Mouse (Mus musculus) C2C12 (cell line): ENCODE measurements around the gene Strc. TPM values are rescaled to one million over a fixed set of nuclear protein-coding genes. Genes with fewer than 3 reads are reported as not detected.

Experiments
- H3K27me3 ChIP-seq: one replicate; pipeline ENCODE4 v1.6.1; 2011; ENCODE audit not compliant: control insufficient read depth, insufficient read depth, insufficient read length
- H3K36me3 ChIP-seq: one replicate; pipeline ENCODE4 v1.6.1; 2011; ENCODE audit not compliant: control insufficient read depth, insufficient read depth
- H3K4me3 ChIP-seq: one replicate; pipeline ENCODE4 v1.5.1; 2011; ENCODE audit warnings: mild to moderate bottlenecking, control low read depth; ENCODE audit not compliant: poor library complexity, insufficient read depth, severe bottlenecking
- H3K79me2 ChIP-seq: one replicate; pipeline ENCODE4 v1.6.1; 2011; ENCODE audit not compliant: control insufficient read depth, insufficient read depth
- H3K79me3 ChIP-seq: one replicate; pipeline ENCODE4 v1.6.1; 2011; ENCODE audit warnings: low read depth, control low read depth
- H3ac ChIP-seq: one replicate; pipeline ENCODE3; 2011; ENCODE audit warnings: low read depth; ENCODE audit not compliant: control insufficient read depth, insufficient read length
- CEBPB ChIP-seq: IDR thresholded peaks from one replicate; pipeline ENCODE4 v1.6.1; 2011; ENCODE audit warnings: low read depth, mild to moderate bottlenecking, control low read depth, moderate library complexity
- CTCF ChIP-seq: IDR thresholded peaks from one replicate; pipeline ENCODE4 v1.5.1; 2011; ENCODE audit not compliant: control insufficient read depth, insufficient read depth, insufficient read length
- FOSL1 ChIP-seq: IDR thresholded peaks from one replicate; pipeline ENCODE4 v1.8.0; 2011; ENCODE audit warnings: mild to moderate bottlenecking, low read length; ENCODE audit not compliant: poor library complexity, insufficient read depth, severe bottlenecking
- MAX ChIP-seq: IDR thresholded peaks from one replicate; pipeline ENCODE4 v1.6.1; 2011; ENCODE audit warnings: mild to moderate bottlenecking, control low read depth
- MYOD1 ChIP-seq: IDR thresholded peaks from one replicate; pipeline ENCODE4 v1.6.1; 2011; ENCODE audit warnings: low read depth; ENCODE audit not compliant: control insufficient read depth, insufficient read length
- MYOG ChIP-seq: IDR thresholded peaks from one replicate; pipeline ENCODE4 v1.6.1; 2011; ENCODE audit not compliant: control insufficient read depth, insufficient read length; ENCODE audit errors: extremely low read depth
- USF1 ChIP-seq: IDR thresholded peaks from one replicate; pipeline ENCODE4 v1.6.1; 2011; ENCODE audit warnings: low read depth, mild to moderate bottlenecking, control low read depth, moderate library complexity
- polyA plus RNA-seq: library from polyadenylated mRNA; unstranded; fragments of >200 nt; fragmentation: generic; extraction: Trizol; gene quantifications from one replicate; pipeline ENCODE4 v1.2.1, GENCODE M21; 2012; ENCODE audit warnings: missing spikeins

Gene Strc
- polyA plus RNA-seq, 1 experiment: not detected

DNA sequence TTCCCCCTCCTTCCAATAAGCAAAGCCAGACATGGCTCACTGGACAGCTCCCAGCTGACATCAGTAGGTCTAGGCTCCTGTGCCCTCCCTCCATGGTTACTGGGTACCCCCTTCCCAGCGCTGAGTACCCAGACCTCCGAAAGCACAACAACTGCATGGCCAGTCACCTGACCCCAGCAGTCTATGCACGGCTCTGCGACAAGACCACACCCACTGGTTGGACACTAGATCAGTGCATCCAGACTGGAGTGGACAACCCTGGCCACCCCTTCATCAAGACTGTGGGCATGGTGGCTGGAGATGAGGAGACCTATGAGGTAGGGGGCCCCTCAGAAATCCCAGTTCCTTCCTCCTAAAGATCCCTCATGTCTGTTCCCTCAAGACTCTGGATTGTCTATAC lies 27.5 kb downstream of the Strc start:
- H3ac ChIP-seq: no peak overlapping the region
- H3K79me2 ChIP-seq: no peaks in the 10 kb centered on the region
- TF ChIP-seq MAX (no peak), CEBPB (no peak), FOSL1 (no peak), USF1 (no peak)
- H3K4me3 ChIP-seq: no peak overlapping the region
- no peaks in the 10 kb centered on the region for H3K36me3 ChIP-seq
- no peaks in the 10 kb centered on the region for H3K79me3 ChIP-seq
- H3K27me3 ChIP-seq: peaks cover 51% of the 10 kb centered on the region

DNA sequence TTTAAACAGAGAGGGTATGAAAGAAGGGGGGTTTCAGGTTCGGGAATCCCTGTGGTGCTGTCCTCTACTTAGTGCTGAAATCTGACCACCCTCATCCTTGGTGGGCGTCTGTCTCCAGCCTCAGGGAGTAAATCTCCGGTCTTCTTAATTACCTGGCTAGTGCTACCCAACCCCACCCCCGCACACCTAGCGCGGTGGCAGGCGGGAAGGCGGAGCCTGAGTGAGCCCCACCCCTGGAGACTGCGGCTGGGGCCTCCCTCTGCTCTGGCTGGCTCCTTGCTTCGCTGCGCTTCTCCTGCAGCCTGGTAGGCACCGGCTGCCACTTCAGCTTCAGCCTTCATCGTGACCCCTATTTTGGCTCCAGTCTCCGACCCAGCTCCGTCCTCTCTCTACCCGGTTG lies 28.6 kb downstream of the Strc start:
- H3K36me3 ChIP-seq: no peaks in the 10 kb centered on the region
- no peak overlapping the region for H3K4me3 ChIP-seq
- TF ChIP-seq FOSL1 (no peak), CTCF (no peak), MAX (no peak), MYOD1 (no peak), USF1 (no peak), CEBPB (no peak), MYOG (no peak)
- H3ac ChIP-seq: no peak overlapping the region
- no peaks in the 10 kb centered on the region for H3K79me2 ChIP-seq
- no peaks in the 10 kb centered on the region for H3K79me3 ChIP-seq
- H3K27me3 ChIP-seq: peaks cover 42% of the 10 kb centered on the region

GRCm38 (mm10) chr2:121357961-121358360 lies 29.0 kb downstream of the Strc start:
- Histone ChIP-seq H3K79me2 (no peaks in the 10 kb centered on the region), H3K4me3 (no peak overlapping the region), H3K79me3 (no peaks in the 10 kb centered on the region), H3ac (no peak overlapping the region), H3K36me3 (no peaks in the 10 kb centered on the region), H3K27me3 (peaks cover 38% of the 10 kb centered on the region)
- TF ChIP-seq CEBPB (no peak), FOSL1 (no peak), MYOD1 (no peak), MYOG (no peak), CTCF (no peak), USF1 (no peak), MAX (no peak)

GRCm38 (mm10) chr2:121357494-121357893 lies 29.5 kb downstream of the Strc start, which contains the start of gene Ckmt1:
Gene Ckmt1 (plus strand): TSS chr2:121357714.
- Histone ChIP-seq H3K4me3 (no peak within 1 kb of the TSS), H3K27me3 (peaks cover 33% of the 10 kb centered on the region), H3K79me2 (no peaks in the 10 kb centered on the region), H3ac (no peak within 1 kb of the TSS), H3K36me3 (no peaks in the 10 kb centered on the region), H3K79me3 (no peaks in the 10 kb centered on the region)
- TF ChIP-seq MYOD1: no peak
- no peak for TF ChIP-seq CEBPB
- no peak for TF ChIP-seq FOSL1
- no peak for TF ChIP-seq CTCF
- TF ChIP-seq USF1: no peak
- TF ChIP-seq MAX: no peak
- no peak for TF ChIP-seq MYOG

DNA sequence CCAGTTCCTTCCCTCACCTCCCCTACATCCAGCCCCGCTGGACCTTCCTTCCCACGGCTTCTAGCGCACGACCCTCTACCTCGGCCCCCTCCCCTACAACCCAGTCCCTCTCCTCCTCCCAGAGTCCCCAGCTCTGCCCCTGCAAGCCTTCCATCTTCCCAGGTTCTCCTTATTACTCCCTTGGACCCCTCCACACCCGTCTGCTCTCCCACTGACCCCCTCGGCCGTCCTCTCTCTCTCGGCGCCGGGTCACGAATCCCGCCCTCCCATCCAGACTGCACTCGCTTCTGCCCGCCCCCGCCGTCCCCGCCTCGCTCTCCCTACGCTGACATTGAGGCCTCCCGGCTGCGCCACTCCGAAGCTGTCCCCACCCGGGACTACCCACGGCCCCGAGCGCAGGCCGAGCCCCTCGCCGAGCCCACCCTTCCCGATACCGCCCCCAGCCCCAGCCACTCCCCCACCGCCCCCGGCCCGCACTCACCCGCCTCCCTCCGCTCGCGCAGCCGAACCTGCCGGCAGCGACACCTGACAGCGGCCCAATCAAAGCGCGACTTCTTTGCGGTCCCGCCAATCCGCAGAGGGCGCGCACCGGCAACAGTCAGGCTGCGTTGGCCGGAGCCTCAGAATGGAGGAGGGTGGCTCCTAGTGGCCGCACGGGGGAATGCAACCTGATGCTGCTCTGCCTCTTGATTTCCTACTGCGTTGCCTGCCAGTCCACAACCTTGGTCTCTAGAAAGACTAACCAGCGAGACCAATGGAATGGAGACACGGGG lies 32.0 kb downstream of the Strc start, which contains the start of gene Ppip5k1:
TSS of gene Ppip5k1 (minus strand) at position 577 of the 773 bp plus-strand sequence.
- no peaks in the 10 kb centered on the region for H3K79me3 ChIP-seq
- TF ChIP-seq MYOD1: no peak
- peak; percentile 93 for TF ChIP-seq CTCF
- no peak for TF ChIP-seq CEBPB
- TF ChIP-seq MAX: peak; percentile 32
- H3ac ChIP-seq: peak within 1 kb of the TSS; percentile 59
- H3K27me3 ChIP-seq: peaks cover 18% of the 10 kb centered on the region
- H3K4me3 ChIP-seq: peak within 1 kb of the TSS; percentile 58
- H3K36me3 ChIP-seq: no peaks in the 10 kb centered on the region
- H3K79me2 ChIP-seq: no peaks in the 10 kb centered on the region

GRCm38 (mm10) chr2:121354378-121354777 lies 32.6 kb downstream of the Strc start:
- Histone ChIP-seq H3K4me3 (peak overlapping the region; percentile 58), H3K79me3 (no peaks in the 10 kb centered on the region)
- TF ChIP-seq MYOD1 (no peak), USF1 (no peak), MAX (no peak), FOSL1 (no peak), MYOG (no peak), CEBPB (no peak)

More at GRCm38 (mm10) chr2:121354378-121354777, 32.6 kb downstream of the Strc start:
- H3K36me3 ChIP-seq: no peaks in the 10 kb centered on the region
- peaks cover 15% of the 10 kb centered on the region for H3K27me3 ChIP-seq
- no peaks in the 10 kb centered on the region for H3K79me2 ChIP-seq
- peak overlapping the region; percentile 59 for H3ac ChIP-seq
